Mouse (Mus musculus): ENCODE measurements at regions not wholly inside any gene's neighbourhood (a gene's known extent, or its start where the extent isn't known, plus 50 kb on each side); places are given as distances from the start of the nearest gene placed in this dataset.

- TF ChIP-seq EP300 (optimal IDR thresholded peaks at IDR 0.05) = no peak
- TF ChIP-seq CTCF (IDR thresholded peaks at IDR 0.05; ENCODE audit: low read depth) = no peak
Observed at GRCm38 (mm10) chr4:105456955-105457621, 299.9 kb downstream of the Plpp3 start.

All from stomach, postnatal 0 days (tissue).